In the genomic region with DNA sequence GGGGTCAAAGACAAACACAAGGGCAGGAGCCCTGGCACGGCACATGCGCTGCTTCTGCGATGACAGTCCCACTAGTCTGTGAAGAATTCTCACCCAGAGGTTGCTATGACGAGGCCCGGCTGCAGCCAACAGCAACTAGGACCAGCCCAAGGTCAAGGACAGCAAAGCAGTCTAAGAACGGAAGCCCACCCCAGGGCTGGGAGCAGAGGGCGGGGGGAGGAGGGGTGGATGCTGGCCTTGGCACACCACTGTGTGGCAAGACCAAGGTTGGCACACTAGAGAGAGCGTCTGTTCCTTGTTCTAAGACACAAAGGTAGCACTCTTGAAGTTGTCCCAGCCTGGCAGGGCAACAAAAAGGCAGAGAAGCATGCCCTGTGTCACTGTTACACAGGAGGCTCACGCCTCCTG, we compare ENCODE assay signal across 10 mouse cellular contexts. TPM values are rescaled to one million over a fixed set of nuclear protein-coding genes. Genes with fewer than 3 reads are reported as not detected.
DNase-seq lines count a peak whose midpoint lies in the region; ATAC-seq and TF ChIP-seq lines count a peak whose summit lies in the region.
"Had no signal": no experiment of that assay in that cellular context is flagged by ENCODE, and none has a peak within 500 bp of the region (broad histone marks: within the 10 kb centered on the region; RNA-seq: fewer than 3 reads in every experiment).

No protein-coding gene starts in this region.

- no peak overlapping the region for H3K4me2 ChIP-seq in kidney, embryonic 16.5 days (replicated peaks; ENCODE audit: low read depth, low read length)
- H3K4me2 ChIP-seq: midbrain, embryonic 12.5 days had no signal

- no peak for TF ChIP-seq POLR2A in kidney, adult 2 months (IDR thresholded peaks at IDR 0.05; ENCODE audit: low read depth, low read length)

- H3K27me3 ChIP-seq in kidney, adult 2 months (replicated peaks; ENCODE audit: control insufficient read depth, insufficient read depth, low read length) = no peaks in the 10 kb centered on the region
- H3K27me3 ChIP-seq in kidney, embryonic 16.5 days (ENCODE audit: insufficient read depth, low read length) = no peaks in the 10 kb centered on the region
- no peaks in the 10 kb centered on the region for H3K27me3 ChIP-seq in midbrain, embryonic 10.5 days (ENCODE audit: low read depth, poor library complexity, severe bottlenecking)
- H3K27me3 ChIP-seq: midbrain, embryonic 12.5 days had no signal

- no peak overlapping the region for H3K9ac ChIP-seq in kidney, embryonic 16.5 days (replicated peaks; ENCODE audit: low read length)
- H3K9ac ChIP-seq: midbrain, embryonic 12.5 days had no signal

- peak; percentile 25 for DNase-seq in kidney, adult 9 months
- DNase-seq in kidney, adult 2 months = no peak
- peak; percentile 86 for DNase-seq in 416B (ENCODE audit: low read depth)
- peak; percentile 39 to 70 for DNase-seq in adrenal gland, postnatal 4 days (ENCODE audit: low spot score in 2 of 2)
- peak; percentile 4 for DNase-seq in frontal cortex, postnatal 14 days (ENCODE audit: low spot score in 2 of 2)
- DNase-seq in testis, postnatal 10 days (ENCODE audit: low spot score) = peak; percentile 66
- DNase-seq in midbrain, embryonic 10.5 days (ENCODE audit: low spot score) = no peak

- H3K27ac ChIP-seq in kidney, adult 2 months (ENCODE audit: insufficient read depth, low read depth, low read length) = no peak overlapping the region
- peak overlapping the region; percentile 48 for H3K27ac ChIP-seq in kidney, embryonic 16.5 days (ENCODE audit: low read length)
- no peak overlapping the region for H3K27ac ChIP-seq in midbrain, embryonic 10.5 days (replicated peaks)
- H3K27ac ChIP-seq: midbrain, embryonic 12.5 days had no signal

- no peaks in the 10 kb centered on the region for H3K36me3 ChIP-seq in kidney, adult 2 months (ENCODE audit: control insufficient read depth, insufficient read depth, low read length)
- peaks cover 10% of the 10 kb centered on the region; the same call in 1 of the 2 replicates for H3K36me3 ChIP-seq in kidney, embryonic 16.5 days (ENCODE audit: insufficient read depth, low read length)
- peaks cover 64% of the 10 kb centered on the region for H3K36me3 ChIP-seq in midbrain, embryonic 10.5 days

- no peak overlapping the region for H3K4me3 ChIP-seq in kidney, adult 2 months (ENCODE audit: insufficient read depth, low read depth, low read length)
- H3K4me3 ChIP-seq in kidney, embryonic 16.5 days (ENCODE audit: low read length) = no peak overlapping the region
- H3K4me3 ChIP-seq in midbrain, embryonic 10.5 days = no peak overlapping the region
- H3K4me3 ChIP-seq: midbrain, embryonic 12.5 days had no signal

- no peak for ATAC-seq in kidney, embryonic 16.5 days (ENCODE audit: low FRiP score, low TSS enrichment)

- no peak for TF ChIP-seq CTCF in kidney, adult 2 months (conservative IDR thresholded peaks at IDR 0.05; ENCODE audit: insufficient read depth, insufficient read length, low read depth, low read length)

- no peaks in the 10 kb centered on the region for H3K9me3 ChIP-seq in kidney, embryonic 16.5 days (ENCODE audit: low read length)
- H3K9me3 ChIP-seq in midbrain, embryonic 10.5 days (replicated peaks) = no peaks in the 10 kb centered on the region
- H3K9me3 ChIP-seq: midbrain, embryonic 12.5 days had no signal

- WGBS in kidney, adult 2 months = 31% methylated on average over 9 of the region's 9 CpGs
- 41% methylated on average over 9 of the region's 9 CpGs for WGBS in kidney, embryonic 16.5 days
- WGBS in midbrain, embryonic 10.5 days = 60% methylated on average over 9 of the region's 9 CpGs

- peaks cover 50% of the 10 kb centered on the region for H3K4me1 ChIP-seq in kidney, adult 2 months (ENCODE audit: control insufficient read depth, insufficient read depth, low read length)
- H3K4me1 ChIP-seq in kidney, embryonic 16.5 days (ENCODE audit: insufficient read depth, low read length) = peaks cover 66% of the 10 kb centered on the region
- peaks cover 65% of the 10 kb centered on the region for H3K4me1 ChIP-seq in midbrain, embryonic 10.5 days

RNA-seq across cellular contexts. Expression of a gene that starts 10.9 kb away (rescaled TPM):
- 704 and 720 TPM in 2 replicates for polyA plus RNA-seq in kidney, adult 2 months (2012; rRNA removed)
- total RNA-seq in adrenal gland, postnatal 4 days (2021) = 100 to 1,000 TPM; 215 to 223 TPM
- 356 and 362 TPM in 2 replicates for polyA plus RNA-seq in kidney, embryonic 16.5 days (2015; fragmentation: Nextera tagmentation; extraction: Ambion mirVana)
- polyA plus RNA-seq in midbrain, embryonic 10.5 days (2016; fragmentation: Nextera tagmentation; extraction: Ambion mirVana) = 354 and 369 TPM in 2 replicates

RNA-seq across cellular contexts. Expression of a gene that starts 30.4 kb away (rescaled TPM):
- polyA plus RNA-seq in kidney, adult 2 months (2012; rRNA removed) = 793 and 827 TPM in 2 replicates
- total RNA-seq in adrenal gland, postnatal 4 days (2021) = 100 to 1,000 TPM; 369 to 378 TPM
- 631 and 669 TPM in 2 replicates for polyA plus RNA-seq in kidney, embryonic 16.5 days (2015; fragmentation: Nextera tagmentation; extraction: Ambion mirVana)
- 740 and 757 TPM in 2 replicates for polyA plus RNA-seq in midbrain, embryonic 10.5 days (2016; fragmentation: Nextera tagmentation; extraction: Ambion mirVana)

RNA-seq across cellular contexts. Expression of a gene that starts 30.6 kb away (rescaled TPM):
- polyA plus RNA-seq in kidney, adult 2 months (2012; rRNA removed) = 32.2 and 33.2 TPM in 2 replicates
- total RNA-seq in adrenal gland, postnatal 4 days (2021) = 10 to 100 TPM; 29.4 to 29.9 TPM
- polyA plus RNA-seq in kidney, embryonic 16.5 days (2015; fragmentation: Nextera tagmentation; extraction: Ambion mirVana) = 67.5 and 68.0 TPM in 2 replicates
- 73.3 and 85.7 TPM in 2 replicates for polyA plus RNA-seq in midbrain, embryonic 10.5 days (2016; fragmentation: Nextera tagmentation; extraction: Ambion mirVana)

RNA-seq across cellular contexts. Expression of a gene that starts 41.8 kb away (rescaled TPM):
- polyA plus RNA-seq in kidney, adult 2 months (2012; rRNA removed) = not detected in 2 replicates
- total RNA-seq in adrenal gland, postnatal 4 days (2021) = not detected
- not detected in 2 replicates for polyA plus RNA-seq in kidney, embryonic 16.5 days (2015; fragmentation: Nextera tagmentation; extraction: Ambion mirVana)
- not detected in 2 replicates for polyA plus RNA-seq in midbrain, embryonic 10.5 days (2016; fragmentation: Nextera tagmentation; extraction: Ambion mirVana)
- total RNA-seq: MEL had no signal
- polyA plus RNA-seq: midbrain, embryonic 12.5 days had no signal

Comparison
In these comparisons a context has a peak if more than half of its experiments do, and no peak if none do; other contexts are left out.
1. DNase-seq: peak in kidney, adult 9 months (single experiment), 416B (single experiment), adrenal gland, postnatal 4 days (2 of 2), frontal cortex, postnatal 14 days (2 of 2) and testis, postnatal 10 days (single experiment); none in kidney, adult 2 months (single experiment) and midbrain, embryonic 10.5 days (single experiment).